Mouse (Mus musculus) neutrophil, adult 59 days (primary cell): ENCODE data around the gene Ltb. TPM values are rescaled to one million over a fixed set of nuclear protein-coding genes. Genes with fewer than 3 reads are reported as not detected.

Experiments used
- total RNA-seq, 2 experiments: library from RNA; stranded (reverse); gene quantifications; 1 replicate in 1 of 2; 2 replicates in 1 of 2; pipeline ENCODE4 v1.2.4; 2023

Gene Ltb
- total RNA-seq = 10 to 100 TPM; 89.3 to 97.8 TPM

DNA sequence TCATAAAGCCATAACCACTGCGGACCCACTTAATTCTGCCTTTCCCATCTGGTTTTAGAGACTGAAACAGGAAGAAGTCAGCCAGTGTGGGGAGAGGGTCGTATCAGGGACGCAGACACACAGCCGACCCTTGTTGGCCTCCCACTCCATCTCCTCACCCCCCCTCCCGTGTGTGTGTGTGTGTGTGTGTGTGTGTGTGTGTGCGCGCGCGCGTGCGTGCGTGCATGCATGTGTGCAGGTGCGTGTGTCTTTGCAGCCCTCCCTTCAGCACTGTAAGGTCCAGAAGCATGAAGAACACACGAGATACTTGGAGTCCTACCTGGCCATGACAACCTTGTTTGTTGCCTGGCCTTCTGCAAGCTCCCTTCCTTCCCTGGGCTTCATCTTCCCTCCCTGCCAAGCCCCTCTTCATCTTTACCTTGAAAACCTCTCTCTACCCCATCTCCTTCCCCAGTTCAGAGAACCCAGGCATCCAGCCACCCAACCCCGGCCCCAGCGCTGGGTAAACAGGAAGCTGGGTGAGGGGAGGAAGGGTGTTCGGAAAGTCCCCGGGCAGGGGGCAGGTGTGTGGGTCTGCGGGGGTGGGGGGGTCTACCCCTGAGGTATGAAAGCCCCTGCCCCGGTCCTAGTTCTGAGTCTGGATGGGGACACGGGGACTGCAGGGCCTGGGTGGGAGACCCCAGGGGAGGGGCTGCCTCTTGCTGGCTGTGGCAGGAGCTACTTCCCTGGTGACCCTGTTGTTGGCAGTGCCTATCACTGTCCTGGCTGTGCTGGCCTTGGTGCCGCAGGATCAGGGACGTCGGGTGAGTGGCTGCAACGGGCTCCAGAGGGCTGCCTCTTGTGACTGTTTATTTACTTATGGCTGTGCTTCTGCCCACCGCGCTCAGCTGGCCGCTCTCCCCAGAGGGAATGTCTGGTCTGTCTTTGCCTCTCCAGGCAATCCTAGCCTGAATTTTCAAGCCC lies at the start of gene Ltb:
Gene Ltb, plus strand, starts transcription at position 559 of the 963 bp plus-strand sequence.

DNA sequence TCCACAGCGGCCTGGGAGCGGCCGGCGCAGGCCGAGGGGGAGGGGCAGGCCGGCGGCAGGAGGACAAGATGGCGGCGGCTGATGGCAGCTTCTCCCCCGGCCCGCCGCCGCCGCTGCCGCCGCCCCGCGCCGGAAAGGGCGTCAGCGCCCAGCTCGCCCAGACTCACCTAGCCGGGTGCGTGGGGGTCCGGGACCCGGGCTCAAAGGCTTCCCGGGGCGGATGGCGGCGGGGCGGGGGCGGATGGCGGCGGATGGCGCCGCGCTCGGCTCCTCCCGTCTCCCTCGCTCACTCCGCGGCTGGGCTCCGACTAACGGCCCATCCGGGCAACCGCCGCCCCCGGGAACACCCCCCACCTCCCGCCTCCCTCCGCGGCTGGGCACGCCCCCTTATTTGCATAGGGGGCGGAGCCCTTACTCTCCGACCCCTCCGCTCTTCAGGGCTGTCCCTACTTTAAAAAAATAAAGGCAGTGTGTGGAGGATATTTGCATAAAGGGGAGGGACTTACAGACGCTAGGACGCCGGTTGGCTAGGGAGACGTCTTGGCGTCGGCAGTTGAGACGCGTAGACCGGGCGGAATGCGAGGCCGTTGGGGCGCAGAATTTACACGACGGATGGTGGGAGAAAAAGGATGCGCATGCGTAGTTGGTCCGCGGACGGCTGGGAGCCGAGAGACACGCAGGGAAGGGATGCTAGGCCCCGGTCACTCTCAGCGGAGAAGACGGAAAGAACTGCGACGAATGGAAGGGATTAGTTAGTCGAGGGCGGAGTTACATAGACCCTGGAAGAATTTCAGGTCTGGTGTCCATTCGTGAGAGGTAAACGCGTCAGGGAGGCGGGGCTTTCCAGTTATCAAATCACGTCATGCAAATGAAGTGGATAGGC lies 29.4 kb upstream of the Ltb start, which contains the start of gene Prrc2a:
Gene Prrc2a, minus strand, starts transcription at position 330 of the 883 bp plus-strand sequence.

DNA sequence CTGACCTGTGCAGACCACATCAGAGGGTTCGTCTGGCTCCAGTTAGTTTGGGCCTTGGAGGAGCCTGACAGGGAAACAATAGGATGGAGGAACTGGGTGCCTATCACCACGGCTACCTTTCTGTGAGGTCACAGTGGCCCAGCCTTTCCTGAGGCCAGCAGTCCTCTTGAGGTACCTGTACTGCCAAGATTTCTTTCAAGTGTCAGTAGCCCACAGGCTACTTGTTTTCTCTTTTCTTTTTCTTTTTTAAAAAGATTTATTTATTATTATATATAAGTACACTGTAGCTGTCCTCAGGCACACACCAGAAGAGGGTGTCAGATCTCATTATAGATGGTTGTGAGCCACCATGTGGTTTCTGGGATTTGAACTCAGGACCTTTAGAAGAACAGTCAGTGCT lies 18.3 kb upstream of the Ltb start, which contains the start of gene Aif1:
Gene Aif1, minus strand, starts transcription at position 101 of the 400 bp plus-strand sequence.

DNA sequence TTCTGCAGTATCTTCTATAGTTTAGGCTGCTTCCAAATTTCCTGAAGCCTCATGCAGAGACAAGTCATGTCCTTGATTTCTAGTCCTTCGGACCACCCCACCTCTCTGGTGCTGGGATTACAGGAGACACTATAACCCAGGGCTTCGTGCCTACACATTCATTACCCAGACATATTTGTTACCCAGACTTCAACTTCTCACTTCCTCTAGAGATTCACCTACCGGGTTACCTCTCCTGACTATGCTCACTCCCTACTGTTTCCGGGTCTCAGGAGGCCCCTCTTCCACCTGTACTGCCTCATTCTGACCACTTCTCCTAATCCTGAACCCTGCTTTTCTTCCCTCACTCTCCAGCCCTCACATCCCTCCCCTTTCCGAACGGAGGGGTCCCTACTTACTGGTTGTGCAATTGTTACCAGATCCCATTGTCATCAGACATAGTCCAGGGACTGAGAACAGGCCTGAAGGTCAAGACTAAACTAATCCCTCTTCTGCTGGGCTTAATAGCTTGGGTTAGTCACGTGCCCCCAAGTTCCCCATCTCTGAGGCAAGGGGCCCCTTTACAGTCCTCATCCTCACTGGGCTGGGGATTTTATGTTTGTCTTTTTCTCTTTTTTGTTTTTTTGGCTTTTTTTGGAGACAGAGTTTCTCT lies 6.2 kb upstream of the Ltb start, which contains the start of gene Lst1:
Gene Lst1, minus strand, starts transcription at position 481 of the 652 bp plus-strand sequence.

DNA sequence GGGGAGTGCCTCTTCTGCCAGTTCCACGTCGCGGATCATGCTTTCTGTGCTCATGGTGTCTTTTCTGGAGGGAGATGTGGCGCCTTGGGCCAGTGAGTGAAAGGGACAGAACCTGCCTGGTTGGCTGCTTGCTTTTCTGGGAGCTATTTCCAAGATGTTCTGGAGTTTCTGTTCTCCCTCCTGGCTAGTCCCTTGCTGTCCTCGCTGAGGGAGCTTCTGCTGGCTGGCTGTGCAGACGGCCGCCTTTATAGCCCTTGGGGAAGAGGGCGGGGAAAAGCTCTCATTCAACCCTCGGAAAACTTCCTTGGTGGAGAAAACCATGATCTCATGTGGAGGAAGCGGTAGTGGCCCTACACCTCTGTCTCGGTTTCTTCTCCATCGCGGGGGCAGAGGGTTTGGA lies 7.5 kb downstream of the Ltb start, which contains the start of gene Tnf:
Gene Tnf, minus strand, starts transcription at position 221 of the 400 bp plus-strand sequence.

DNA sequence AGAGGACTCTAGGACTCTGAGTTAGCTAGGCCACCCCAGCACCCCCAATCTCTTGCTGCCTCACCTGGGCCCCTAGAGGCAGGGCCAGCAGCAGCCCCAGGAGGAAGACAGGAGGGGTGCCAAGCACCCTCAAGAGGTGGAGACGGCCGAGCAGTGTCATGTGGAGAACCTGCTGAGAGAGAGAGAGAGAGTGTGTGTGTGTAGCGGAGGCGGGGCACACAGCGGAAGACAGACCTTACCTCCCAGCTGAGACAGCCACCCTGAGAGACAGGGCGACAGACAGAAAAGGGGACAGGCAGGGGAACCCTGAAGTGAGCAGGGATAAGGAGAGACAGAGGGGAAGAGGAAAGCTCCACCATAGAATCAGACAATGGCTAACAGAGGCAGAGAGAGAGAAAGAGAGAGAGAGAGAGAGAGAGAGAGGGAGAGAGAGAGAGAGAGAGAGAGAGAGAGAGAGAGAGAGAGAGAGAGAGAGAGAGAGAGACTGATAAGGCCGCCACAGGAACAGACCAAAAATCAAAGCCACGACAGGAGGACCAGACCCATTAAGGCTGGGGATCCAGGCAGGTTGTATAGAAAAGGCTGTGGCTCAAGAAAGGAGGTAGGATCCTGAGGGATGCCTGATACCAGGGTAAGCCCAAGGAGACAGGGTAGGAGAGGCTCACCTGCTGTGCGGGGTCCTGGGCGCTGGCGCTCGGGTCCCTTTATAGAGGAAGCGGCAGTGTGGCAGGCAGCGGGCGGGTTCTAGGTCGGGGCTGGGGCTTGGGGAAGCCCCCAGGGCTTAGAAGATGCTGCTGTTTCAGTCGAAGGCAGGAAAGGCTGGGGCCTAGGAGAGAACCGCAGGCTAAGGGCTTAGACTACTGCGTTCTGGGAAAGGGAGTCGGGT lies 10.5 kb downstream of the Ltb start, which contains the start of gene Lta:
Gene Lta, minus strand, starts transcription at position 858 of the 886 bp plus-strand sequence.

DNA sequence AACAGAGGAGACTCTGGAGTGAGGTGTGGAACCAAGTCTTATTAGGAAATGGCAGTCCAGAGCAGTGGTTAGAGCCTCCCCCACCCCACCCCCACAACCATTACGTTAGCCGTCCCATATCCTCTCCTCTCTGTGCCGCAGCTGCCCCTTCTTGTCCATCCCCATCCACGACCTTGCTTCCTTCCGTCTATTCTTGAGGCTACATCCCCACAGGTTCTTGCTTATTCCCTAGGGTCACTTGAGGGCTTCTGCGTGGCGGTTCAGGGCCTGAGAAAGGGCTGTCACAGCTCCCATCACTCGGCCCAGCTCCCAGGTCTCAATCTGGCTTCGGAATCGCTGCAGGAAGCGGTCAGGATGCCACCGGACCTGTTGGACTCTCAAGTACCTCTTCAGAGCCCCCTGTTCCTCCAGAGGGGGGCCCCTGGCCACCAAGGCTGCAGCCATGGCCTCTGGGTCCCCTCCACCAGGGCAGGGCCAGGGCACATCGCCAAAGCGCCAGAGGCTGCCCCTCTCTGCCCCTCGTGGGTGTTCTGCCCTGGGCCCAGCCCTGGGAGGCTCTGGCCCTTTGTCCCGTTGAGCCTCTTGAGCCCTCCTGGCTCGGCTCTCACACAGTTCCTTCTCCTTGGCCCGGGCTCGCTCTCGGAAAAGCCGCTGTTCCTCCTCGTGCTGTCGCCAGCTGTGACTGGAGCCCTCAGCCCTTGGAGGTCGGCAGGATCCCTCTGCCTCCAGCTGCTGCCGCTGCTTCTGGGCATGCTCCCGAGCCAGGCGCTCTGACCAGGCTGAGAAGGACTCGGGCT lies 26.1 kb downstream of the Ltb start, which contains the start of gene Gm16181:
Gene Gm16181, plus strand, starts transcription at position 679 of the 797 bp plus-strand sequence.

DNA sequence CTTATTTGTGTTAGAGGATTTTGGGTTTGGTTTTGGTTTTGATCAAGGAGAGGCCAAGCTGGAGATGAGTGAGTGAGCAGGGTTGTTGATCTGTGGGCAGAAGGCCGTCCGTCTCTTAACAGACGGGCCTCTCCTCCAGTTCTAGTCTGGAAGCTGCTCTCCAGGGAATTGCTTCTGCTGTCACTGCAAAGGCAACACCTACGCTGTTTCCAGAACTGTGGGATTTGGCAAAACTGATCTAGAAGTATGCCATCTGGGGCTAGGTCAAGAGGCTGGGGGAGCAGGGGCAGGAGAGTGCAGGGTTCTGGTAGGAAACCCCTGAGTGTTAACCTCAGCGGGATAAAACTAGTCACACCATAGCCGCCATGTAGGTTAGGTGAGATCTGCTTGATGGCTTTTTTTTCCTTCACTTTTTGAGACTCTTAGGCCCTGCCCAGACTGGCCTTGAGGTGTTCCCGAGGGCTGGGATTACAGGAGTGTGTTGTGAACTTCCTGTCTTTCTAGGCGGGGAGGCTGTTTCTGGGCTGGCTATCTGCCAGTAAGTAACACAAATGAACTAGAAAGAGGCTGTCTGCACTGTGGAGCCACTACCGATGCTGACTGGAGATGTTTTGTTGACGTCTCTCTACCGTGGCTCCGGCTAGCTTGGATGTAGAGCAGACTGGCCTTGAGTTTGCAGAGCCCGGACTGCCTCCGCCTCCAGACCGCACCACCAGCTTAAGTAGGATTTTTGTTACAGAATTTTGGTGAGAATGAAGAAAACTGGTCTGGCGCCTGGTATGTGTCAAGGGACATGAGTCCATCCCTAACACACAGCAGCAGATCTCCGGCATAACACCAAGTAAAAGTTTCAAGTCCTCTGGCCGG lies 39.1 kb downstream of the Ltb start, which contains the start of gene Atp6v1g2:
Gene Atp6v1g2, plus strand, starts transcription at position 547 of the 867 bp plus-strand sequence.

DNA sequence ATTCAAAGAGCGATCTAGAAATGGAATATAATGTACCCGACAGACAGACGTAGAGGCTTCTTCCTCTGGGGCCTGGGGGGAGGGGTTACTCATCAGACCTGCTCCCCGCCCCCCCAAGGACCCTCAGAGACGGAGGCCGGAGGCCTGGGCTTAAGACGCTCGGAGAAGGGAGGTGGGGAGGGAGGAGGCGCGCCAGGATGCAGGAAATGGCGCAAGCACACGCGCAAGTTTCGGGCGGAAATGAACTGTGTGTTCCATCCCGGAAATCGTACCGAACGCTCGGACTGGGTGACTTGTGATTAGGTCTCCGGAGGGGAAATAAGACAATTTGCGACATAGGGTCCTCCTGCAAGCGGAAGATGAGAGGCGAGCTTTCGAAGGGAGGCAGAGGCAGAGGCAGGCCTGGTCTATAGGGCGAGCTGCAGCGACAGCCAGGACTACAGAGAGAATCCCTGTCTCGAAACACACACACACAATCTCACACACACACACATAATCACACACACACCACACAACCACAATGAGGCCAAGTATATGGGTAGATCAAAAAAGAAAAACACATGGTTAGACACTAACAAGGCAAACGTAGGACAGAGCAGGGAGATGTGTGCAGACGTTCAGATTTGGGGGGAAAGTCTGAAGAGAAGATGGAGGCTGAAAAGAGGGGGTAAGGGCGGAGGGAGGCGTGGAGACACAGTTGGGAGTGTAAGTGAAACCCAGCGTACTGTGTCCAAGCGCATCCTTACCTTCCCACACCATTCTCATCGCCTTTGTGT lies 41.6 kb downstream of the Ltb start, which contains the start of gene Nfkbil1:
Gene Nfkbil1, minus strand, starts transcription at position 179 of the 776 bp plus-strand sequence.

DNA sequence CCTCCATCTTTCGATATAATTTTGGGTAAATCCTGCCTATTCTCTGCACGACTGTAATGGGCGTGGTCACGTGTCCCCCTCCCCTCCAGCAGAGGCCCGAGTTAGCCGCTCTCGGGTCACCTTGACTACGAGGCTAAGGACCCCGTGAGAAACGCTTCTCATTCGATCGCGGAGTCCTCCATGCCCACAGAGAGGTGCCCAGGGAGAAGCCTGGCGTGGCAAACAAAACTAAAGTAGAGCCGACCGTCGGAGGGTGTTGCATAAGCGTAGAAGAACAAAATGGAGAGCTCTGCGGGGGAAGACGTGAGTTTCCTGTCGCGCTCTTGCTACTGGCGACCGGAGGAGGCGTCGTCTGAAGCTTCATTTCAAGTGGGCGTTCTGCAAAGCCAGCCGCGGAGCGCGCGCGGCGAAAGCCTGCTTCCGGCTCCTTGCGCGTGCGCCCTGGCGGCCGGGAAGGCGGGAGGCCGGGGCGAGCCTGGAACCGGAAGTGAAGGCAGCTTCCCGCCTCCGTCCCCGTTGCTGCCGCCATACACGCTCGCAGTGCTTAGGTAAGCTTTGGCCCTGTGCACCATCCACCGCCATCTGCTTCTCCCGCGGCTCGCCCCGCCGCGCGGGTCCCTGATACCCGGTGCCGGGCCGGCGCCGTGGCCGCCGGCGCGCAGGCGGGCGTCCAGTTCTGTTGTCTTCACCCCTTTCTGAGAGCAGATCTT lies 47.2 kb downstream of the Ltb start, which contains the start of gene Ddx39b:
Gene Ddx39b, plus strand, starts transcription at position 442 of the 710 bp plus-strand sequence.

Other genes starting within 250 kb of the Ltb start
- 10 to 100 TPM in 1 of 2 experiments, 1 to 10 TPM in 1; 6.4 to 28.6 TPM for gene Hspa1b, start 235.2 kb upstream of the Ltb start, total RNA-seq
- not detected for gene Gm20481, start 224.5 kb upstream of the Ltb start, total RNA-seq
- 10 to 100 TPM; 14.6 to 41.1 TPM for gene Hspa1a, start 222.3 kb upstream of the Ltb start, total RNA-seq
- not detected for gene Hspa1l, start 221.7 kb upstream of the Ltb start, total RNA-seq
- 10 to 100 TPM; 29.9 to 39.2 TPM for gene Lsm2, start 212.6 kb upstream of the Ltb start, total RNA-seq
- 10 to 100 TPM; 61.3 to 70.3 TPM for gene Vars, start 193.5 kb upstream of the Ltb start, total RNA-seq
- not detected for gene Vwa7, start 177.9 kb upstream of the Ltb start, total RNA-seq
- gene Sapcd1, start 166.4 kb upstream of the Ltb start, total RNA-seq = under 1 TPM; 0.82 to 0.84 TPM
- 1 to 10 TPM; 6.7 to 8.8 TPM for gene Msh5, start 147.7 kb upstream of the Ltb start, total RNA-seq
- gene Clic1, start 144.5 kb upstream of the Ltb start, total RNA-seq = 100 to 1,000 TPM; 271 to 302 TPM
- gene Ddah2, start 135.4 kb upstream of the Ltb start, total RNA-seq = 1 to 10 TPM; 3.4 to 4.6 TPM
- not detected for gene Ly6g6c, start 129.1 kb upstream of the Ltb start, total RNA-seq
- gene Mpig6b, start 128.3 kb upstream of the Ltb start, total RNA-seq = under 1 TPM; 0.64 to 0.93 TPM
- not detected for gene Ly6g6e, start 117.5 kb upstream of the Ltb start, total RNA-seq
- not detected for gene Ly6g6d, start 116.4 kb upstream of the Ltb start, total RNA-seq
- gene Ly6g6f, start 108.8 kb upstream of the Ltb start, total RNA-seq = under 1 TPM; 0.31 to 0.55 TPM
- 10 to 100 TPM; 48.8 to 54.6 TPM for gene Abhd16a, start 105.2 kb upstream of the Ltb start, total RNA-seq
- not detected for gene Ly6g5c, start 86.2 kb upstream of the Ltb start, total RNA-seq
- 10 to 100 TPM; 15.2 to 16.0 TPM for gene Ly6g5b, start 79.0 kb upstream of the Ltb start, total RNA-seq
- gene Gpank1, start 73.0 kb upstream of the Ltb start, total RNA-seq = 10 to 100 TPM; 25.6 to 26.4 TPM
- 100 to 1,000 TPM; 171 to 190 TPM for gene Csnk2b, start 72.4 kb upstream of the Ltb start, total RNA-seq
- gene D17H6S53E, start 68.1 kb upstream of the Ltb start, total RNA-seq = 10 to 100 TPM; 17.0 to 23.1 TPM
- not detected for gene Apom, start 62.4 kb upstream of the Ltb start, total RNA-seq
- gene Bag6, start 59.3 kb upstream of the Ltb start, total RNA-seq = 100 to 1,000 TPM; 245 to 298 TPM
- gene Prrc2a, start 29.5 kb upstream of the Ltb start, total RNA-seq = 100 to 1,000 TPM; 187 TPM
- 10 to 100 TPM; 15.4 to 17.4 TPM for gene Aif1, start 18.4 kb upstream of the Ltb start, total RNA-seq
- 100 to 1,000 TPM; 614 to 632 TPM for gene Lst1, start 6.0 kb upstream of the Ltb start, total RNA-seq
- gene Tnf, start 7.6 kb downstream of the Ltb start, total RNA-seq = 10 to 100 TPM; 62.5 to 72.6 TPM
- under 1 TPM in 1 of 2 experiments, not detected in 1; 0.26 TPM for gene Lta, start 10.9 kb downstream of the Ltb start, total RNA-seq
- under 1 TPM in 1 of 2 experiments, not detected in 1; 0.75 TPM for gene Gm16181, start 26.4 kb downstream of the Ltb start, total RNA-seq
- 1 to 10 TPM; 2.2 to 3.4 TPM for gene Atp6v1g2, start 39.2 kb downstream of the Ltb start, total RNA-seq
- 10 to 100 TPM; 21.5 to 22.1 TPM for gene Nfkbil1, start 41.4 kb downstream of the Ltb start, total RNA-seq
- 100 to 1,000 TPM; 206 to 207 TPM for gene Ddx39b, start 47.3 kb downstream of the Ltb start, total RNA-seq
- gene H2-D1, start 68.3 kb downstream of the Ltb start, total RNA-seq = 1,000 to 10,000 TPM; 1,338 to 1,458 TPM
- 1 to 10 TPM; 5.6 to 6.6 TPM for gene H2-Q1, start 126.0 kb downstream of the Ltb start, total RNA-seq
- gene H2-Q2, start 147.8 kb downstream of the Ltb start, total RNA-seq = 1 to 10 TPM; 6.4 to 7.1 TPM
- gene H2-Q4, start 185.2 kb downstream of the Ltb start, total RNA-seq = 10 to 100 TPM; 62.2 to 73.9 TPM
- gene H2-Q6, start 230.4 kb downstream of the Ltb start, total RNA-seq = 10 to 100 TPM; 12.6 to 13.8 TPM
- 10 to 100 TPM; 10.5 to 17.7 TPM for gene H2-Q7, start 244.7 kb downstream of the Ltb start, total RNA-seq